Mouse (Mus musculus) left cerebral cortex, adult 11 months (tissue): ENCODE data around the gene Crim1.

ENCODE experiments used
- DNase-seq: peaks from one replicate; pipeline ENCODE4 v3.0.0; 2022; ENCODE audit warnings: low spot score

The Crim1 gene

DNA sequence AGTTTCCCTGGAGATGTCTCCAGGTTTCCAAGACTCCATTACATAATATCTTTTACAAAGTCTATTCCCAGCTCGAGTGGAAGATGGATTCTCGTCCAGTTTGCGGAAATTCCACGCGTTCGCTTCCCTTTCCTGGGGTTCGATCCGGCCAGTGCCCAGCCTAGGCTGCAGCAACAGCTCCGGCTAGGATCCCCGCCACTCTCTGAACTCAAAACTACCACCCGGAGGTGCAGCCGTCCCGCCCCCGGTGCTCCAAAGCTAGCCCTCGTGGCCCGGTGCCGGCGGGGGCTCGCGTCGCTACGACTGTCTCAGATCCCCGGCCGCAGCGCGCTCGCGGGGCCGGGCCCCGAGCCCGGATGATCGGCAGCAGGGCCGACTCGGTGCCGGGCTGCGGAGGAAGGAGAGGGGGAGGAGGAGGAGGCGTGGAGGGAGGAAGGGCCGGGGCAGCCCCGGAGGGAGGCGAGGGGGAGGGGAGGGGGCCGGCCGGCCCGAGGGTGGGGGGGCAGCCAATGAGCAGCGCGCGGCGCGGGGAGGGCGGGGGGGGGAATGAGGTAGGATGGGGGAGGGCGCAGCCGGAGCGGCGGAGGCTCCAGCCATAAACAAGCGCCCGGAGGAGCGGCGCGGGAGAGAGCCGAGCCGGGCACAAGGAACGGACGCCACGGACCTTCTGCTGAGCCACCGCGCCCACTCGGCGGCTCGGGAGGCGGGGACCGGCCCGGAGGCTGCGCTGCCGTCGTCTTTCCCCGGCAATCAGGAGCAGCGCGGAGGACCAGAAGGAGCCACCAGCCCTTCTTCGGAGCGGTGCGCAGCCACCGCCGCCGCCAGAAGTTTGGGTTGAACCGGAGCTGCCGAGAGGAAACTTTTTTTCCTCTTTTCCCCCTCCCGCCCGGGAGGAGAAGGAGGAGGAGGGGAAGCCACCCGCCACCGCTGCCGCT is at the start of gene Crim1:
Gene Crim1, plus strand, starts transcription at position 623 of the 935 bp plus-strand sequence.
- DNase-seq = no peak

GRCm38 (mm10) chr17:78151479-78152282 is 48.4 kb upstream of the Crim1 start:
- DNase-seq = no peak

DNA sequence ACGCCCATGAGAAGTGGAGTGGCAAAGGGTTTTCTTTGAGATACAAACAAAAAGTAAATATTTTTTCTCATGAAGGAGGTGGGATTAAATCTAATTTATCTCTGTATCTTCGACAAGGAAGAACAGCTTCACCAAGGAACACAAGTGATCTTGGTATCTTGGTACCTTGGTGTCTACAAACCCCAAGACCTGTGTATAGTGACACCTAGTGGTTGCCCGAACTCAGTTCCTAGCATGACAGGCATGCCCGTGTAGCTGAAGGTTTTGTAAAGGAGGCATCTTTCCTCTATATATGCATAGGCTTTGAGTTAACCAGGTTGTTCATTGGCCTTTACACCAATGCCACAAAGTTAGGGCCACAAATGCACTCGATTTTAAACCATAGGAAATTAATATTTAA is 36.8 kb upstream of the Crim1 start:
- DNase-seq = peak; percentile 55

- no peak for DNase-seq
Observed at GRCm38 (mm10) chr17:78163724-78164236, 36.3 kb upstream of the Crim1 start.

- DNase-seq = no peak
Observed at GRCm38 (mm10) chr17:78165855-78166254, 34.2 kb upstream of the Crim1 start.

DNA sequence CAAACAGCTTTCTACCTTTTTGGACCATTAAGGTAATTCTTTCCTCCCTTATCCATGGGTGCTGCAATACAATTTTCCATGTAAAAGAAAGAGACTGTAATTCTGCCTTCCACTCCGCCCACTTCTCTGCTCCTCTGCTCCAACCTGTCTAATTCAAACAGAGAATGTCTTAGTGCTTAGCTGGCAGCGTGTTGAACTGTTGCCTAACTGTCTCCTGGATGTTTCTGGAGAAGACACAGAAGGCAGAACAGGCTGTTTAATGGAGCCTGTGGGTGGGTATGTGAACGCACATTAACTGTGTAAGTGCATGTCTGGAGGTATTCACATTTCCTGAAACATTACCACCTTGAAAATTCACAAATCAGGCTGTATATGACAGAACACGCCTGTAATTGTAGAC is 33.5 kb upstream of the Crim1 start:
- DNase-seq = peak; percentile 4

DNA sequence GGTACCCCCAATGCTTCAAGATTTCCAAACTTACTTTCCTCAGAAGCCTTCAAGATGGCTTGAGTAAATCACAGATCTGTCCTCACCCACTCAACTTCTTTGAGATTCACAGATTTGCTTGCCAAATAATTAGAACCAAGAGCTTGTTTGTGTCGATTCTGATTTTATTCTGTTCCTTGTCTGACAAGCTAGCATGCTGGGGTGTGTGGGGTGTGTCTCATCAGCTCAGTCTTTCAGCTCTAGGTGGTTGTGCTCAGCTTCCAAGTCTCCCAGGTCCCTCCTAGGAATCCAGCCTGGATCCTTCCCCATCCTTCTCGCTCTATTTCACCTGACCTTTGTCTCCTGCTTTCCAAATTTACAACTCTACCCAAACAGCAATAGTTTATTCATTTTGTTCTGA is 27.7 kb upstream of the Crim1 start:
- no peak for DNase-seq

DNA sequence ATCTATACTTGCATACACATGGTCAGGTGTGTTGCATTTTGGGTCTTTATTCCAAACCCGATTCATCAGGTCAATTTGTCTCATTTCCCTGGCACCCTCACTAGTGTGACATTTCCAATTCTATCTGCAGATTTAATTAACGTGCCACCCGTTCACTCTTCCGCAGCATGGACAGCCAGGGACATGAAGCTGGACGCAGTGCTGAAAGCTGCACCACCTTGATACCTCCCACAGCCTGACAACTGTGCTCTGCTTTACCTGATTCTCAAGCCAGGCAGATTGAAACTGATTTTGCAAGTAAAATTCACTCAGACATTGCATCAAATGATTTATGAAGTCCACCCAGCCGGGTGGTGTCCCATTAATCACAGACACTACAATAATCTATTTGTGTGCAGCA is 19.3 kb upstream of the Crim1 start:
- no peak for DNase-seq

DNA sequence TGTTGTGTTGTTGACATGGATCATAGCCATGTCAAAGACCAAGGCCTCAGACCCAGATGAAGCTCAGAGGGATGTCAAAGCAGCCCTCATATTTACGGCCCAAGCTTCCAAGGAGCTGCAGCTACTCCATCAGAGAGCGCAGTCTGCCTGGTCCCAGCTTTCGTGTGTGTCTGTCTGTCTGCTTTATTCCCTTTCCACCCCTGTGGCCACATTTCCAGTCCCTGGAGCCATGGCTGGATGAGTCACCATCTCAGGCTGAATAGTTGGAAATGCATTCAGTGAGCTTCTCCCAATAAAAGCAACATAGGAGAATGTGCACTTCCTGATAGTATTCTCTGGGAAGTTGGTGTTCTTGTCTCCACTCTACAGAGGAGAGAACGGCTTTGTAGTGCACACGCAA is 3.9 kb upstream of the Crim1 start:
- no peak for DNase-seq

DNA sequence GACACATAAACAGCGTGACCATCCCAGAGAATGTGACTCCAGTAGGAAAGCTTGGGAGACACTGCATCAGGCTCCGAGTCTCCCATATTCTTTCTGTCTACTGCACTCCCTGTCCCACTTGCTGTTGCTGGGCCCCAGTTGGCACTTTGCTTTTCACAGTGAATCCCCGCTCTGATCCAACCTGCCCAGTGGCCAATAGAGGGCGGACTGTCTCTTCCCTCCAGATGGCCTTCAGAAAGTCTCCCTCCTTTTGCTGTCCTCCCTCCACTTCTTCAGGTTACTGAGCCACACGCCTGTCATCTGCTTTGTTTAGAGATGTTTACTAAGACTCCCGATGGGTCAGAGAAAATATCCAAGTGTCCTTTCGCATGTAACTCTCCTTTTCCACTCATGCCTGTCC is 2.9 kb upstream of the Crim1 start:
- no peak for DNase-seq

DNA sequence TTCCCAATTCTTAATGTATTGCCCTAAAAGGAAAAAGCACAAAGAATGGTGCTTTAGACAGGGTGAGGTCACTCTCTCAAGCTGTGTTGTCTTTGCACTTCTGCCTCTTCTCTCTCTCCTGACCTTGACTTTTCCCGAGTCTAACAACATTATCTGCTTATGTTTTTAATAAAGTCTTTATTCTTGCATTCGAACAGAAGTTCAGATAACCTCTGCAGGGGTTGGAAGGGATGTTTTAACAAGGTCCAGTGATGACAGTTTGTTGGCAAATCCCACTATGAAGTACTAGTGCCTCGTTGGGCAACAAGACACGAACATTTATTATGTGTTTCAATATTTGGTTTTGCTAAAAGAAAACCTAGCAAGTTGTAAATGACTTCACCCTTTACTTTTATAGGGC is 1.9 kb upstream of the Crim1 start:
- no peak for DNase-seq

- DNase-seq = no peak
Observed at GRCm38 (mm10) chr17:78198820-78199219, 1.2 kb upstream of the Crim1 start.

DNA sequence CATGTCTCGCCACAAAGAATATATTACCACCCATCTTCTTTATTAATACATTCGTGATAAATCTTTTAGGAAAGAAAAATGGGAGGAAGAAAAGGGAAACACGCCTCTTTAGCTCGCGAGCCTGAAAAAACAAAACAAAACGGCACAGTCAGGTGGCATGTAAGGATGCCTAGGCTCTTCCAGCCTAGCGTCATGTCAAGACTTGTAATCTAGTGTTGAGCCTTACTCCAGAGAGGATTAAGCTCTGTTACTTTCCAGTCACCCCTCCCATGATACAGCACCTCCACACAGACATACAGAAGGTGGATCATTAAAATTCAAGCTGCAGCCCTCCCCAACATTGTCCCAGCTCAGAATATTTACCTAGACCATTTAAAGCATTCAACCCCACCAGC is 820 bp upstream of the Crim1 start:
- DNase-seq = no peak

GRCm38 (mm10) chr17:78200561-78201220 is 643 bp downstream of the Crim1 start:
- DNase-seq = no peak

DNA sequence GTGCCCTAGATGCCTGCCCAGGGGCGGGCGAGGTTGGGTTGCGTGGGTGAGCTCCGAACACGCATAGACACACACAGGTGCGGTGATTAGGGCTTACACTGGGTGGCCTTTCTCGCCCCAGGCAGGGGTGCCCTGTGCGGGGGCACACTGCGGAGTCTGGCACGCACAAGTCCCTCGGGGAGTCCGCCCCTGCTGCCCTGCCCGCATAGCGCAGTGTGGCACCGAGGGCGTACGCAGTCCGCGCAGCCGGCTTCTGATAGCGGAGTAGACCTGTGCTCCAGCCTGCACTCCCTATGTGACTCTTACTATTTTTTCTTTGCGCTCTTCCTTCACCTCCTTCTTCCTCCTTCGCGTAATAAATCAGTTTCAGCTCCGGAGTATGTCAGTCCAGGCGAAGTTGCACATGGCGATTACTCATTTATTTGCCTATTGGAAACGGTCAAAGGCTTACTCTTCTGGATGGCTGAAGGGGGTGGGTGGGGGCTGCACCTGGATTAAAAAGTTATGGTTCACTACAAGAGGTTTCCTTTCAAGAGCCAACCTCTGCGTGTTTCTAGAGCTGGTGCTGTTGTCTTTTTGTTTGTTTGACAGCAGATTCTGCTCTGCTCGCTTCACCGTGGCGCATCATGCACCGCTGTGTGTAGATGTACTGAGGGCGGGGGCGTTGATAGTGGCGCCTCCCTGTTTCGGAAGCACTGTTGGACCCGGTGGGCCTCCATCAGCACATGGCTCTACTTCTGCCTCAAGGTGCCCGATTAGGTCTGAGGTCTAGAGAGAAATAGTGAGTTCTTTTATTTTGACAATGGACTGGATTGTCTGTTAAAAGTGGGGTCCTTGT is 1.4 kb downstream of the Crim1 start:
- DNase-seq = no peak

DNA sequence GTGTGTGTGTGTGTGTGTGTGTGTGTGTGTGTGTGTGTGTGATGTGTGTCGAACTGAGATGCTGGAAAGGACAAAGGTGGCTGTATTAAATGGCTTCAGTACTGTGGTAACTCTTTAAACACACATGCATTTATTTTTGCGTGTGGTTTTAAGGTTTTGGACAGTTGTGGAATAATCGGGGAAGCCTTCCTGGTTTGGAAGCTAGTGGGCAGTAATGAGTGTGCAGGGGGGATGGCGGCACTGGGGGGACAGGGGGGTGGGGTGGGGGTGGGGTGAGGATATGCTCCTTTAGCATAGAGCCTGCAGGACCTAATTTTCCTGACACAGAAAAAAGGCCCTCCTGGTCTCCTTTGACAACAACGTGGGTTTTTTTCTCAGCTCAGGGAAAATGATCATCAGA is 2.2 kb downstream of the Crim1 start:
- no peak for DNase-seq

DNA sequence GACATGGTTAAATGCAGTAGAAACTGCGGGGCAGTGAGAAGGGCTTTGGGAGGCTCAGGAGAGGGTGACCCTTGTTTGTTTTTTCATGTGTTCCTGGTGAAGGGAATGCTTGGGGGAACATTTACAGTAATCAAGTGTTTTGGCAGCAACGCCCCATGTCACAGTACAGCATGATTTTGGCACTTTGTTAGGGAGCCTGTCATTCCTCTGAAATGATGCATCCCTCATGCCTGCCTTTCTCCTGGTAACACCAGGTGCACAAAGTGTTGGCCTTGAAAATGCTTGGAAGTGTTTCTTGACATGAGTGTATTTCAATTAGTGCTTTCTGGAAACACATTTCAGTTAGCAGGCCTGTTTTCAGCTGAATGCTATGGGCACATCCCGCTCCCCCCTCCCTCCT is 2.7 kb downstream of the Crim1 start:
- no peak for DNase-seq

GRCm38 (mm10) chr17:78203478-78203877 is 3.4 kb downstream of the Crim1 start:
- DNase-seq = no peak

- no peak for DNase-seq
Observed at GRCm38 (mm10) chr17:78206421-78206820, 6.4 kb downstream of the Crim1 start.

DNA sequence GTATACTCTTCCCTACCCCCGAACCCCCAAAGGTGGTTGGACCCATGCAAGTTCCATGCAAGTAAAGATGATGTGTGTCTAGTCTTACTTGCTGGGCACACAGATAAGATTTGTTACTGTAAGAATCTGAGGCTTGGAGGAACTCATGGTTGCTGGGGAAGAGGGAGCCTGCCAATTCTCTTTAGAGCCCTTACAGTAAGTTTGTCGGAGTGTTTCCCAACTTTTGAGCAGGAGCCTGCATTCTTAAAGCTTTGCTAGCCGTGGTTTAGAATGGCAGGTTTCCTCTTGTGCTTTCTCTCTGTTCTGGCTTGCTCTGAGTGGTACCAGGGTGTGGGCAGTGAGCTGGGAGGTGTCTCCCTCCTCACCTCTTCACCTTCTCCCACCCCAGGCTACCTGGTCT is 7.2 kb downstream of the Crim1 start:
- DNase-seq = no peak

DNA sequence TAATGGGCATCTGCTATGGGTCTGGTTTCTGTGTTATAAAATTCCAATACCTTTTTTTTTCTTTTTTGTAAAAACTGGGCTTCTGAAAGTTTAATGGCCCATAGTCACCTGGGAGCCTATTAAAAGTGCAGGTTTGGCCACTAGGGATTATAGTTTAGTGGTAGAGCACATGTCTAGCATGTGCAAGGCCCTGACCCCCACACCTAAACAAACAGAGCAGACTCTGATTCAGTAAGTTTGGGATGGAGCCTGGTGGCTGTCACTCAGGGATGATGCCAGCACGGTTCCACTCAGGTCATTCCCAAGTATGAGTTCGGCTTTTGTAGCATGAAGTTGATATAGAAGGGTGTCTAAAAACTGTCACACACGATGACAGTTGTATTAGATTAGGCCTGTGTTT is 8.8 kb downstream of the Crim1 start:
- no peak for DNase-seq

DNA sequence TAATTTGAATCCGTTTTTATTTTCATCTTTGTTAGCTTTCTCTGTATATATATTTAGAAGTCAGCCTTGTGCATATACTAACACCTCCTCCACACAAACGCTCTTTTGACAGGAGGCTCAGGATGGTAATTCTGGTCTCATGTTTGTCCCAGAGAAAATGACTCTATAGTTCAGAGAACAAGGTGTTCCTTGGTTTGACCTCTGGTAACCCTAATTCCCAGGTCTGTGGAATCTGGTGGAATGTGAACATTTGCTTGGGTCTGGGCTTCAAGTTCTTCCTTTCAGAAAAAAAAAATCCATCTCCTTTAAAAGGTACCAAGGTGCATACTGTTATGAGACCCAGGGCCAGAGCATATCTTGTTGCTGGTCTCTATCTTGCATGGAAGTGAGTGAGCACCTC is 9.6 kb downstream of the Crim1 start:
- no peak for DNase-seq
